Mouse (Mus musculus): ENCODE measurements around the gene Robo1. TPM values are rescaled to one million over a fixed set of nuclear protein-coding genes. Genes with fewer than 3 reads are reported as not detected.

Gene Robo1
- polyA plus RNA-seq, 1 experiment, result 0.72 TPM

GRCm38 (mm10) chr16:72719063-72719462 lies 411.0 kb downstream of the Robo1 start:
- Histone ChIP-seq H3K27ac (ENCODE audit: insufficient read depth, low read depth, low read length) (no peak overlapping the region), H3K4me3 (ENCODE audit: insufficient read depth, low read length) (no peak overlapping the region), H3K4me1 (ENCODE audit: control insufficient read depth, insufficient read depth, low read length) (no peaks in the 10 kb centered on the region)
- no peak for TF ChIP-seq POLR2A (IDR thresholded peaks at IDR 0.05; ENCODE audit: borderline replicate concordance, low read depth, low read length)
- no peak for TF ChIP-seq CTCF (IDR thresholded peaks at IDR 0.05; ENCODE audit: low read depth, low read length)

GRCm38 (mm10) chr16:72720979-72721378 lies 412.9 kb downstream of the Robo1 start:
- Histone ChIP-seq H3K4me1 (ENCODE audit: control insufficient read depth, insufficient read depth, low read length) (no peaks in the 10 kb centered on the region), H3K27ac (ENCODE audit: insufficient read depth, low read depth, low read length) (no peak overlapping the region), H3K4me3 (ENCODE audit: insufficient read depth, low read length) (no peak overlapping the region)
- no peak for TF ChIP-seq CTCF (IDR thresholded peaks at IDR 0.05; ENCODE audit: low read depth, low read length)
- no peak for TF ChIP-seq POLR2A (IDR thresholded peaks at IDR 0.05; ENCODE audit: borderline replicate concordance, low read depth, low read length)

GRCm38 (mm10) chr16:72721713-72722481 lies 413.8 kb downstream of the Robo1 start:
- Histone ChIP-seq H3K27ac (ENCODE audit: insufficient read depth, low read depth, low read length) (no peak overlapping the region), H3K4me1 (ENCODE audit: control insufficient read depth, insufficient read depth, low read length) (no peaks in the 10 kb centered on the region), H3K4me3 (ENCODE audit: insufficient read depth, low read length) (no peak overlapping the region)
- TF ChIP-seq POLR2A (IDR thresholded peaks at IDR 0.05; ENCODE audit: borderline replicate concordance, low read depth, low read length) (no peak), CTCF (IDR thresholded peaks at IDR 0.05; ENCODE audit: low read depth, low read length) (no peak)

GRCm38 (mm10) chr16:72734234-72734633 lies 426.1 kb downstream of the Robo1 start:
- no peak overlapping the region for H3K27ac ChIP-seq (ENCODE audit: insufficient read depth, low read depth, low read length)
- TF ChIP-seq CTCF (IDR thresholded peaks at IDR 0.05; ENCODE audit: low read depth, low read length) (no peak), POLR2A (IDR thresholded peaks at IDR 0.05; ENCODE audit: borderline replicate concordance, low read depth, low read length) (no peak)
- no peaks in the 10 kb centered on the region for H3K4me1 ChIP-seq (ENCODE audit: control insufficient read depth, insufficient read depth, low read length)
- H3K4me3 ChIP-seq (ENCODE audit: insufficient read depth, low read length), result no peak overlapping the region

GRCm38 (mm10) chr16:72735175-72735574 lies 427.1 kb downstream of the Robo1 start:
- Histone ChIP-seq H3K27ac (ENCODE audit: insufficient read depth, low read depth, low read length) (no peak overlapping the region), H3K4me1 (ENCODE audit: control insufficient read depth, insufficient read depth, low read length) (no peaks in the 10 kb centered on the region), H3K4me3 (ENCODE audit: insufficient read depth, low read length) (no peak overlapping the region)
- no peak for TF ChIP-seq POLR2A (IDR thresholded peaks at IDR 0.05; ENCODE audit: borderline replicate concordance, low read depth, low read length)
- TF ChIP-seq CTCF (IDR thresholded peaks at IDR 0.05; ENCODE audit: low read depth, low read length), result no peak

- Histone ChIP-seq H3K27ac (ENCODE audit: insufficient read depth, low read depth, low read length) (no peak overlapping the region), H3K4me1 (ENCODE audit: control insufficient read depth, insufficient read depth, low read length) (no peaks in the 10 kb centered on the region), H3K4me3 (ENCODE audit: insufficient read depth, low read length) (no peak overlapping the region)
- no peak for TF ChIP-seq POLR2A (IDR thresholded peaks at IDR 0.05; ENCODE audit: borderline replicate concordance, low read depth, low read length)
- TF ChIP-seq CTCF (IDR thresholded peaks at IDR 0.05; ENCODE audit: low read depth, low read length), result no peak
Observed at GRCm38 (mm10) chr16:72735588-72735987, 427.5 kb downstream of the Robo1 start.

- no peaks in the 10 kb centered on the region for H3K4me1 ChIP-seq (ENCODE audit: control insufficient read depth, insufficient read depth, low read length)
- H3K4me3 ChIP-seq (ENCODE audit: insufficient read depth, low read length), result no peak overlapping the region
- H3K27ac ChIP-seq (ENCODE audit: insufficient read depth, low read depth, low read length), result no peak overlapping the region
- TF ChIP-seq POLR2A (IDR thresholded peaks at IDR 0.05; ENCODE audit: borderline replicate concordance, low read depth, low read length) (no peak), CTCF (IDR thresholded peaks at IDR 0.05; ENCODE audit: low read depth, low read length) (no peak)
Observed at GRCm38 (mm10) chr16:72737154-72737553, 429.0 kb downstream of the Robo1 start.

GRCm38 (mm10) chr16:72740218-72740617 lies 432.1 kb downstream of the Robo1 start:
- H3K27ac ChIP-seq (ENCODE audit: insufficient read depth, low read depth, low read length), result no peak overlapping the region
- TF ChIP-seq CTCF (IDR thresholded peaks at IDR 0.05; ENCODE audit: low read depth, low read length) (no peak), POLR2A (IDR thresholded peaks at IDR 0.05; ENCODE audit: borderline replicate concordance, low read depth, low read length) (no peak)
- no peak overlapping the region for H3K4me3 ChIP-seq (ENCODE audit: insufficient read depth, low read length)
- no peaks in the 10 kb centered on the region for H3K4me1 ChIP-seq (ENCODE audit: control insufficient read depth, insufficient read depth, low read length)

GRCm38 (mm10) chr16:72747696-72748095 lies 439.6 kb downstream of the Robo1 start:
- H3K4me1 ChIP-seq (ENCODE audit: control insufficient read depth, insufficient read depth, low read length), result no peaks in the 10 kb centered on the region
- TF ChIP-seq POLR2A (IDR thresholded peaks at IDR 0.05; ENCODE audit: borderline replicate concordance, low read depth, low read length) (no peak), CTCF (IDR thresholded peaks at IDR 0.05; ENCODE audit: low read depth, low read length) (no peak)
- H3K27ac ChIP-seq (ENCODE audit: insufficient read depth, low read depth, low read length), result no peak overlapping the region
- no peak overlapping the region for H3K4me3 ChIP-seq (ENCODE audit: insufficient read depth, low read length)

GRCm38 (mm10) chr16:72765128-72765913 lies 457.2 kb downstream of the Robo1 start:
- Histone ChIP-seq H3K4me3 (ENCODE audit: insufficient read depth, low read length) (no peak overlapping the region), H3K27ac (ENCODE audit: insufficient read depth, low read depth, low read length) (no peak overlapping the region), H3K4me1 (ENCODE audit: control insufficient read depth, insufficient read depth, low read length) (no peaks in the 10 kb centered on the region)
- TF ChIP-seq CTCF (IDR thresholded peaks at IDR 0.05; ENCODE audit: low read depth, low read length) (no peak), POLR2A (IDR thresholded peaks at IDR 0.05; ENCODE audit: borderline replicate concordance, low read depth, low read length) (no peak)
